Mouse (Mus musculus) olfactory bulb, adult 2 months (tissue): ENCODE measurements at regions not wholly inside any gene's neighbourhood (a gene's known extent, or its start where the extent isn't known, plus 50 kb on each side); places are given as distances from the start of the nearest gene placed in this dataset.

Experiments
- H3K27ac ChIP-seq: fragments of 200-500 bp; 2 replicates; pipeline ENCODE4 v1.5.1; 2012; ENCODE audit warnings: low read depth, low read length; ENCODE audit not compliant: insufficient read depth
- H3K4me1 ChIP-seq: fragments of 200-500 bp; 2 replicates; pipeline ENCODE4 v1.6.1; 2012; ENCODE audit warnings: low read length; ENCODE audit not compliant: control insufficient read depth, insufficient read depth
- H3K4me3 ChIP-seq: fragments of 200-500 bp; 2 replicates; pipeline ENCODE4 v1.5.1; 2012; ENCODE audit warnings: mild to moderate bottlenecking, low read depth, low read length, moderate library complexity; ENCODE audit not compliant: insufficient read depth
- CTCF ChIP-seq: fragments of 200-500 bp; IDR thresholded peaks from 2 replicates; pipeline ENCODE4 v1.5.1; 2012; ENCODE audit warnings: low read depth, mild to moderate bottlenecking, low read length, moderate library complexity; ENCODE audit not compliant: insufficient read depth
- POLR2A ChIP-seq: fragments of 200-500 bp; IDR thresholded peaks from 2 replicates; pipeline ENCODE4 v1.6.1; 2012; ENCODE audit warnings: mild to moderate bottlenecking, low read depth, low read length, moderate library complexity; ENCODE audit not compliant: insufficient read depth
- WGBS: fragments of 180-500 bp; shearing (Covaris S2); methylation state at CpG from one replicate; pipeline ENCODE4 v1.1.7; 2018; 5-methylcytosine and 5-hydroxymethylcytosine counted together

DNA sequence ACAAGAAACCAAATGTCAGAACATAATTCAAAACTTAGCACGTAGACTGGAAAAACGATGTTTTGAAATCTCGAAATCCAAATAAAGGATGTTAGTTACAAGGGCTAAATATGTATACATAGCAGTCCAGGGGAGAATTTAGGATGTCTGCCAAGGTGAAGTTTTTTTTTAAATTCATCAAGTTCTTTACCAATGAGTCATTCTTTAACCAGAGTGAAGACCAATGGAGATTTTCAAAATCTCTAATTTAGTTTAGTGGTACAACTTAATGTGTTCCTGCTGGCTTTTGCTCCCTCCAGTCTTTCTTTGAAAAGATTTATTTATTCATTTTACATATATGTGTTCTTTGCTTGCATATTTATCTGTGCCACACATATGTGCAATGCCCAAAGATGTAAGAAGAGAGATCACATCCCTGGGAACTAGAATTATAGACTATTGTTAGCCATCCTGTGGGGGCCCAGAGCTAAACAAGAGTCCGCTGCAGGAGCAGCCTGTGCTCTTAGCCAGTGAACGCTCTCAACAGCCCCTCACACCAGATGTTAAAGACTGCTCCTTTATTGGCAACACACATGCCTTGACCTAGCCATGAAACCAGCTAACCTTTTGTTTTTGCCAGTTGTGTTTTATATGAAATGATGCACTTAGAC lies 130.6 kb upstream of the Rnd3 start:
- Histone ChIP-seq H3K4me1 (no peaks in the 10 kb centered on the region), H3K27ac (no peak overlapping the region), H3K4me3 (no peak overlapping the region)
- 79% methylated on average over 5 of the region's 5 CpGs for WGBS
- TF ChIP-seq CTCF (no peak), POLR2A (no peak)

DNA sequence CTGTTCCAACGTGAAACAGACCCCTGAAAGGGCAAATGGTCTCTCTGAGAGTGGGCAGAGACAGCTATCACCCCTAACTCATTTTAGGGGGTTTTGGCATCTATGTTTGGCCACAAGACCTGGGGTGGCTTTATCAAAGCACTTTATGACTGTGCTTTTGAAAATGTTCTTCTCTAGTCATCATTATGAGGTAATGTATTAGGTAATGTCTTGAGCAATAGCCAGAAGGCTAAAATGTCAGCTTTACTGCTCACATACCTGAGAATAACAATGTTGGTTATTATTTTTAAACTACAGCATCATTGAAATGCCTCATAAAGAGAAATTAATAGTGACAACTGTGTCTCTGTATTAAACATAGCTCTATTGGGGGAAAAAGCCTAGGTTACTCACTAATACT lies 129.9 kb upstream of the Rnd3 start:
- Histone ChIP-seq H3K27ac (no peak overlapping the region), H3K4me3 (no peak overlapping the region), H3K4me1 (no peaks in the 10 kb centered on the region)
- WGBS, result 87% methylated on average over 1 of the region's 1 CpGs
- TF ChIP-seq POLR2A (no peak), CTCF (no peak)

DNA sequence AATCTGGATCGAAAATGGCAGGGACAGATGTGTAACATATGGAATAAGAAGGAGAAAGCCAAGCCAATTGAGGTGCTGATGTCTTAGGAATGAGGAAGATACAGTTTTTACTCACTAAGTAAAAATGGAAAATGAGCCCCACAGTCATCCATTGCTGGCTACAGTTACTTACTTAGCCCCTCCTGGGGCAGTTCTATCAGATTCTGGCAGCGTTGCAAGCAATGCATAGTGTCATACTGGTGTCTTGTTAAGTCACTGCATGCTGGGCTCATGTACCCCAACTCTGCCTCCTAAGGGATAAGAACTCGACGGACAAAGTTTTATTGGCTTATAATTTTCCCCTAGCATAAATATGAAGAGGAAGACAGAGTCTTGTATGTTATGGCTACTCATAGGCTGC lies 129.4 kb upstream of the Rnd3 start:
- WGBS, result 91% methylated on average over 4 of the region's 4 CpGs
- no peak overlapping the region for H3K4me3 ChIP-seq

DNA sequence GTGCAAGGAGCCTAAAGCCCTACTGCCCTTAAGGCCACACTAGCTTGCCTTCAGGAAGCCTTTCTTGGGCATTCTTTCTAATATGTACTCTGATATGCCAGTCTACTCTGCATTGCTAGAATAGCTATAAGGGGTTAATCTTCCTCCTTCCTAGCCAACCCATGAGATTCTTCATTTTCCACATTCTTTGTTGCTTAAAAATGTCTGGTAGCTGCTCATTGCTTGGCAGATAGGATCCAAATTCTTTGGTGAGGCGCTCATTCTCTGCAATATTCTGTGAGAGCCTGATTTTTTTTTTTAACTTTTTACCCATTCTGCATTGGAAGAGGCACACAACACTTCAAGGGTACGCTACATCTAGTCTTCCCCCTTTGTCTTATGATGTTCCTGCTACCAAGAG lies 127.7 kb upstream of the Rnd3 start:
- WGBS, result 94% methylated on average over 2 of the region's 2 CpGs
- no peak for TF ChIP-seq CTCF
- TF ChIP-seq POLR2A, result no peak
- Histone ChIP-seq H3K4me3 (no peak overlapping the region), H3K27ac (no peak overlapping the region), H3K4me1 (no peaks in the 10 kb centered on the region)

More for the DNA sequence above, 129.4 kb upstream of the Rnd3 start:
- TF ChIP-seq CTCF, result no peak
- TF ChIP-seq POLR2A, result no peak
- no peaks in the 10 kb centered on the region for H3K4me1 ChIP-seq
- no peak overlapping the region for H3K27ac ChIP-seq

DNA sequence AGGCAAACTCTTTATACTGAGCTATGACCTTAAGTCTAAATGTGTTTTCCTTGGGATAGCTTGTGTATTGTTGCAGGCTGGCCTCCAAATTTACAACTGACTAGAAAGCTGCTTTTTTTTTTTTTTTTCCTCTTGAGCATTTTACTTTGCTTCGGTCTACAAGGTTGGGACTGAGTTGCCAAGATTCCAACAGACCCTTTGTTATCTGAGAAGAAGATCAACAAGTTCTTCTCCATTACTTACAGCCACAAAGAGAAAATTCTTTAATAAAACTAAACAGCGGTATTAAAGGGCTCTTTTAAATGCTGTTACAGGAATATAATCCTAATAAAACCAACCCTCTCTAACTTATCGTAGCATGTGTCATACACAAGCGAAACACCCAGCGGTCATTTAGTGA lies 124.4 kb upstream of the Rnd3 start:
- Histone ChIP-seq H3K4me3 (no peak overlapping the region), H3K4me1 (no peaks in the 10 kb centered on the region), H3K27ac (no peak overlapping the region)
- TF ChIP-seq CTCF (no peak), POLR2A (no peak)
- WGBS, result 58% methylated on average over 5 of the region's 5 CpGs

DNA sequence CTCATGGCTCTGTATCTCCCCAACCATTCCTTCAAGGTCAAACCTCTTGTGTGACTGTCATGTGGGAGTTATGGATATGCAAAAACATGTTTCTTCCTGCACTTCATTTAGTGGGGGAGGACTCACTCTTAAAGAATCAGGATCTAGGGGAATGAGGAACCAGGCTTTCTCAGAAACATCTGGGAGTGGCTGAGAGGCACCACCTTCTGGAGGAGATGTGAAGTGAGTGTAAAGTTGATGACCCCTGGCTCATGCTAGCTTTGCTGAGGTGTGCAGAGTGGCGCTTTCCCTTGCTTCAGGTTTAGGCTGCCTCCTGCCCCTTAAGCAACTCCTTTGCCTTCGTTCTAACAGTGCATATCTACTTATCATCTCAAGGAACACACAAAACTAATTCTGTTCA lies 119.6 kb upstream of the Rnd3 start:
- Histone ChIP-seq H3K27ac (no peak overlapping the region), H3K4me3 (no peak overlapping the region), H3K4me1 (no peaks in the 10 kb centered on the region)
- WGBS, result 85% methylated on average over 2 of the region's 2 CpGs
- TF ChIP-seq CTCF, result no peak
- TF ChIP-seq POLR2A, result no peak

DNA sequence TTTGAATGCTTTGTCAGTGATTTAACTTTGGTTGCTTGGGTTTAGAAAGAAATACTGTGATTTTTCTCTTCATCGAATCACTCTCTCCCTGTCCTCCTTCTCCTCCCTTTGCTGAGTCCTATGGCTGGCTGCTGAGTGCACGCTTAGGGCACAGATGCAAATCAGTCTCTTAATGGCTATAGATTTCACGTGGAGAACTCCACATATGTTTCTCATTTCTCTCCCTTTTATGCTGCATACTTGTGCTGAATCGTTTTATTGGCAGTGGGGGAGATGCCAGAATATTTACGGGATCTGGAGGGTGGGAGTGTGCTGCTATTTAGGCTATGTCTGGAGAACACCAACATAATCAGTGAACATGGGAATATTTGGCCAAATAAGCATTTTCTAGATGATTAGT lies 118.8 kb upstream of the Rnd3 start:
- no peak for TF ChIP-seq POLR2A
- TF ChIP-seq CTCF, result no peak
- 79% methylated on average over 5 of the region's 5 CpGs for WGBS
- Histone ChIP-seq H3K4me1 (no peaks in the 10 kb centered on the region), H3K4me3 (no peak overlapping the region), H3K27ac (no peak overlapping the region)

DNA sequence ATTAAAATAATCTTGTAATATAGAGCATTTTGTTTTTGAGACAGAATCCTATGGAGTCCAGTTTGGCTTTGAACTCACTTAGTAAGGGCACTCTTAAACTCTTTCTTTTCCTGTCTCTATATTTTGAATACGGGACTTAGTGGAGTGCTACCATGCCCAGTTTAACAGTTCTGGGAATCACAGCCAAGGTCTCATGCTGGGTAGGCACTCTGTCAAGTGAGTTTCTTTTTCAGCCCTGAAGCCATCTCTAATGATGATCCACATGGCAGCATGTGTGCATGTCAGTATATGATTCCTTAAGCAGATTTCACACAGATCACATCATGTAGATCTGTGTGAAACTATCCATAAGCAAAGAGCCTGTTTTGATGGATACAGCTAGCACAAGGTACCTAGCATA lies 113.6 kb upstream of the Rnd3 start:
- no peaks in the 10 kb centered on the region for H3K4me1 ChIP-seq
- no peak overlapping the region for H3K4me3 ChIP-seq
- TF ChIP-seq POLR2A (no peak), CTCF (no peak)
- H3K27ac ChIP-seq, result no peak overlapping the region
- 86% methylated on average over 1 of the region's 1 CpGs for WGBS

DNA sequence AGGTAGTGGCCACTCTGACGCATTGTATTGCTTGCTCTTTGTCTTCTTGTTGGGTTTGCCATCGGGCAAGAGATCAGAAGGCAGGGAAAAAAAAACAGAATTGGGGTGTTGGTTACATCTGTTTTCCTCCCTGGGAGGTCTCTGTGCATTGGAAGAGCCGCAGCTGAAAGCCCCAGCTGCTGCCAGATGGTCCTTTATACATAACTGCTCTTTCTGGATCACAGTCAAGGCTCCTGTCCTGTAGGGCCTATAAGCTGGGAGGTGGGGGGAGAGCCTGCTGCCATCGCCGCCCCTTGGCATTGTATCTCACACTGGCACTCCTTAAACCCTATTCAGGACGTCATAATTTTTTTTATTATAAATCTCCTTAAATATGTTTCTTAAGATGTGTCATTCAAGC lies 101.9 kb upstream of the Rnd3 start:
- Histone ChIP-seq H3K27ac (no peak overlapping the region), H3K4me3 (no peak overlapping the region), H3K4me1 (no peaks in the 10 kb centered on the region)
- TF ChIP-seq POLR2A, result no peak
- no peak for TF ChIP-seq CTCF
- 50% methylated on average over 6 of the region's 6 CpGs for WGBS

DNA sequence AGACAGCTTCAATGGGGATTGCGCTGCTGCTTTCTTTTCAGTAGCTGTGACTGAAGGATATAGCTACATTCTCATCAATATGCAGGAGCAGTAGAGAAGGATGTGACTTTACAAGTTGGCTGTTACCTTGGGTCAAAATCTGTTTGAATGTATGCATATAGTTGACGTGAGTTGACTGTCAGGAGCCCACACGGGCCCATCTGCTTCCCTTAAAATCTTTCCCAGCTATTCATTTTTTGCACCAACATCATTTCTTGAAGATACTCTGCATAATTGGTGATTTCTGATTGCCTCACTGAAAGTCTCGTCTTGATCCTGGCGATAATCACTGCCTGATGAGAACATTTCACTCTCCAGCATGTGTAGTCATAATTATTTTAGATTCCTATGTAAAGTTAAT lies 92.7 kb upstream of the Rnd3 start:
- 73% methylated on average over 5 of the region's 5 CpGs for WGBS
- Histone ChIP-seq H3K27ac (no peak overlapping the region), H3K4me3 (no peak overlapping the region), H3K4me1 (0 out of 2 replicates have a peak, but pooled peaks cover 2% of the 10 kb centered on the region)
- TF ChIP-seq POLR2A, result no peak
- TF ChIP-seq CTCF, result no peak
